Mouse (Mus musculus): ENCODE measurements around the gene Lrrc30.

- TF ChIP-seq EP300 (IDR thresholded peaks at IDR 0.05; ENCODE audit: low read depth) (no peak), CTCF (IDR thresholded peaks at IDR 0.05; ENCODE audit: low read depth) (no peak)
Measured at GRCm38 (mm10) chr17:67641627-67642026, 9.1 kb upstream of the Lrrc30 start.
